Mouse (Mus musculus): ENCODE measurements at regions not wholly inside any gene's neighbourhood (a gene's known extent, or its start where the extent isn't known, plus 50 kb on each side); places are given as distances from the start of the nearest gene placed in this dataset.

- H3K4me3 ChIP-seq (ENCODE audit: low read depth, low read length), result no peak overlapping the region
- no peaks in the 10 kb centered on the region for H3K36me3 ChIP-seq (ENCODE audit: control insufficient read depth, insufficient read depth, low read length)
- no peaks in the 10 kb centered on the region for H3K4me1 ChIP-seq (ENCODE audit: control insufficient read depth, insufficient read depth, low read length)
- no peak overlapping the region for H3K27ac ChIP-seq (ENCODE audit: low read length)
- no peak overlapping the region for H3K4me2 ChIP-seq (replicated peaks; ENCODE audit: low read depth, low read length)
- H3K9me3 ChIP-seq (ENCODE audit: control insufficient read depth, low read depth, low read length), result no peaks in the 10 kb centered on the region
- no peak for ATAC-seq (ENCODE audit: insufficient number of reproducible peaks, insufficient read depth, low FRiP score, low read depth)
- no peak overlapping the region for H3K9ac ChIP-seq (replicated peaks; ENCODE audit: low read depth, low read length)
- WGBS, result 52% methylated on average over 3 of the region's 3 CpGs
- H3K27me3 ChIP-seq (ENCODE audit: control insufficient read depth, insufficient read depth, low read length), result no peaks in the 10 kb centered on the region
Observed at GRCm38 (mm10) chr1:81671725-81672124, 561.2 kb upstream of the Gm9747 start.

GRCm38 (mm10) chr1:81675576-81676342 lies 557.2 kb upstream of the Gm9747 start:
- no peak overlapping the region for H3K4me3 ChIP-seq (ENCODE audit: low read depth, low read length)
- no peak overlapping the region for H3K4me2 ChIP-seq (replicated peaks; ENCODE audit: low read depth, low read length)
- ATAC-seq (ENCODE audit: insufficient number of reproducible peaks, insufficient read depth, low FRiP score, low read depth), result no peak
- H3K4me1 ChIP-seq (ENCODE audit: control insufficient read depth, insufficient read depth, low read length), result no peaks in the 10 kb centered on the region
- H3K9ac ChIP-seq (replicated peaks; ENCODE audit: low read depth, low read length), result no peak overlapping the region
- 72% methylated on average over 5 of the region's 5 CpGs for WGBS
- no peak overlapping the region for H3K27ac ChIP-seq (ENCODE audit: low read length)
- H3K36me3 ChIP-seq (ENCODE audit: control insufficient read depth, insufficient read depth, low read length), result no peaks in the 10 kb centered on the region
- no peaks in the 10 kb centered on the region for H3K9me3 ChIP-seq (ENCODE audit: control insufficient read depth, low read depth, low read length)
- no peaks in the 10 kb centered on the region for H3K27me3 ChIP-seq (ENCODE audit: control insufficient read depth, insufficient read depth, low read length)

GRCm38 (mm10) chr1:81677768-81678400 lies 555.0 kb upstream of the Gm9747 start:
- Histone ChIP-seq H3K27me3 (ENCODE audit: control insufficient read depth, insufficient read depth, low read length) (no peaks in the 10 kb centered on the region), H3K36me3 (ENCODE audit: control insufficient read depth, insufficient read depth, low read length) (no peaks in the 10 kb centered on the region), H3K4me2 (replicated peaks; ENCODE audit: low read depth, low read length) (no peak overlapping the region), H3K9me3 (ENCODE audit: control insufficient read depth, low read depth, low read length) (no peaks in the 10 kb centered on the region), H3K27ac (ENCODE audit: low read length) (no peak overlapping the region), H3K4me1 (ENCODE audit: control insufficient read depth, insufficient read depth, low read length) (no peaks in the 10 kb centered on the region), H3K4me3 (ENCODE audit: low read depth, low read length) (no peak overlapping the region), H3K9ac (replicated peaks; ENCODE audit: low read depth, low read length) (no peak overlapping the region)
- 61% methylated on average over 1 of the region's 1 CpGs for WGBS
- ATAC-seq (ENCODE audit: insufficient number of reproducible peaks, insufficient read depth, low FRiP score, low read depth), result no peak

GRCm38 (mm10) chr1:81696129-81696528 lies 536.8 kb upstream of the Gm9747 start:
- Histone ChIP-seq H3K27ac (ENCODE audit: low read length) (no peak overlapping the region), H3K4me3 (ENCODE audit: low read depth, low read length) (no peak overlapping the region), H3K4me1 (ENCODE audit: control insufficient read depth, insufficient read depth, low read length) (no peaks in the 10 kb centered on the region), H3K9me3 (ENCODE audit: control insufficient read depth, low read depth, low read length) (no peaks in the 10 kb centered on the region), H3K4me2 (replicated peaks; ENCODE audit: low read depth, low read length) (no peak overlapping the region), H3K9ac (replicated peaks; ENCODE audit: low read depth, low read length) (no peak overlapping the region), H3K36me3 (ENCODE audit: control insufficient read depth, insufficient read depth, low read length) (no peaks in the 10 kb centered on the region), H3K27me3 (ENCODE audit: control insufficient read depth, insufficient read depth, low read length) (no peaks in the 10 kb centered on the region)
- ATAC-seq (ENCODE audit: insufficient number of reproducible peaks, insufficient read depth, low FRiP score, low read depth), result no peak

- no peak for ATAC-seq (ENCODE audit: insufficient number of reproducible peaks, insufficient read depth, low FRiP score, low read depth)
- no peak overlapping the region for H3K4me3 ChIP-seq (ENCODE audit: low read depth, low read length)
- no peaks in the 10 kb centered on the region for H3K9me3 ChIP-seq (ENCODE audit: control insufficient read depth, low read depth, low read length)
- H3K27me3 ChIP-seq (ENCODE audit: control insufficient read depth, insufficient read depth, low read length), result no peaks in the 10 kb centered on the region
- 90% methylated on average over 4 of the region's 4 CpGs for WGBS
- no peaks in the 10 kb centered on the region for H3K4me1 ChIP-seq (ENCODE audit: control insufficient read depth, insufficient read depth, low read length)
- H3K36me3 ChIP-seq (ENCODE audit: control insufficient read depth, insufficient read depth, low read length), result no peaks in the 10 kb centered on the region
- H3K27ac ChIP-seq (ENCODE audit: low read length), result no peak overlapping the region
- H3K4me2 ChIP-seq (replicated peaks; ENCODE audit: low read depth, low read length), result no peak overlapping the region
- H3K9ac ChIP-seq (replicated peaks; ENCODE audit: low read depth, low read length), result no peak overlapping the region
Observed at GRCm38 (mm10) chr1:81709169-81709568, 523.7 kb upstream of the Gm9747 start.

- Histone ChIP-seq H3K27me3 (ENCODE audit: control insufficient read depth, insufficient read depth, low read length) (no peaks in the 10 kb centered on the region), H3K4me3 (ENCODE audit: low read depth, low read length) (no peak overlapping the region)
- 84% methylated on average over 6 of the region's 6 CpGs for WGBS
Observed at GRCm38 (mm10) chr1:81717091-81717490, 515.8 kb upstream of the Gm9747 start.

GRCm38 (mm10) chr1:81718233-81718632 lies 514.7 kb upstream of the Gm9747 start:
- Histone ChIP-seq H3K36me3 (ENCODE audit: control insufficient read depth, insufficient read depth, low read length) (no peaks in the 10 kb centered on the region), H3K4me2 (replicated peaks; ENCODE audit: low read depth, low read length) (no peak overlapping the region), H3K4me1 (ENCODE audit: control insufficient read depth, insufficient read depth, low read length) (no peaks in the 10 kb centered on the region), H3K27ac (ENCODE audit: low read length) (no peak overlapping the region), H3K4me3 (ENCODE audit: low read depth, low read length) (no peak overlapping the region), H3K9me3 (ENCODE audit: control insufficient read depth, low read depth, low read length) (no peaks in the 10 kb centered on the region), H3K27me3 (ENCODE audit: control insufficient read depth, insufficient read depth, low read length) (no peaks in the 10 kb centered on the region), H3K9ac (replicated peaks; ENCODE audit: low read depth, low read length) (no peak overlapping the region)
- no peak for ATAC-seq (ENCODE audit: insufficient number of reproducible peaks, insufficient read depth, low FRiP score, low read depth)

More at GRCm38 (mm10) chr1:81717091-81717490, 515.8 kb upstream of the Gm9747 start:
- Histone ChIP-seq H3K9me3 (ENCODE audit: control insufficient read depth, low read depth, low read length) (no peaks in the 10 kb centered on the region), H3K27ac (ENCODE audit: low read length) (no peak overlapping the region), H3K4me1 (ENCODE audit: control insufficient read depth, insufficient read depth, low read length) (no peaks in the 10 kb centered on the region), H3K9ac (replicated peaks; ENCODE audit: low read depth, low read length) (no peak overlapping the region), H3K36me3 (ENCODE audit: control insufficient read depth, insufficient read depth, low read length) (no peaks in the 10 kb centered on the region), H3K4me2 (replicated peaks; ENCODE audit: low read depth, low read length) (no peak overlapping the region)
- ATAC-seq (ENCODE audit: insufficient number of reproducible peaks, insufficient read depth, low FRiP score, low read depth), result no peak

- no peaks in the 10 kb centered on the region for H3K36me3 ChIP-seq (ENCODE audit: control insufficient read depth, insufficient read depth, low read length)
- H3K9me3 ChIP-seq (ENCODE audit: control insufficient read depth, low read depth, low read length), result no peaks in the 10 kb centered on the region
- no peak for ATAC-seq (ENCODE audit: insufficient number of reproducible peaks, insufficient read depth, low FRiP score, low read depth)
- no peak overlapping the region for H3K27ac ChIP-seq (ENCODE audit: low read length)
- no peak overlapping the region for H3K9ac ChIP-seq (replicated peaks; ENCODE audit: low read depth, low read length)
- H3K4me1 ChIP-seq (ENCODE audit: control insufficient read depth, insufficient read depth, low read length), result no peaks in the 10 kb centered on the region
- H3K4me3 ChIP-seq (ENCODE audit: low read depth, low read length), result no peak overlapping the region
- WGBS, result 76% methylated on average over 2 of the region's 2 CpGs
- H3K27me3 ChIP-seq (ENCODE audit: control insufficient read depth, insufficient read depth, low read length), result no peaks in the 10 kb centered on the region
- no peak overlapping the region for H3K4me2 ChIP-seq (replicated peaks; ENCODE audit: low read depth, low read length)
Observed at GRCm38 (mm10) chr1:81724859-81725258, 508.1 kb upstream of the Gm9747 start.
